Mouse (Mus musculus): ENCODE measurements around the gene Gm49776. TPM values are rescaled to one million over a fixed set of nuclear protein-coding genes. Genes with fewer than 3 reads are reported as not detected.

The Gm49776 gene
- polyA plus RNA-seq, 1 experiment = not detected

- DNase-seq (ENCODE audit: low spot score) = peak; percentile 56
Observed at GRCm38 (mm10) chr16:18234671-18235388, 23.3 kb downstream of the Gm49776 start, which contains the start of gene Zdhhc8. Zdhhc8 (minus strand) TSS chr16:18235136.

DNA sequence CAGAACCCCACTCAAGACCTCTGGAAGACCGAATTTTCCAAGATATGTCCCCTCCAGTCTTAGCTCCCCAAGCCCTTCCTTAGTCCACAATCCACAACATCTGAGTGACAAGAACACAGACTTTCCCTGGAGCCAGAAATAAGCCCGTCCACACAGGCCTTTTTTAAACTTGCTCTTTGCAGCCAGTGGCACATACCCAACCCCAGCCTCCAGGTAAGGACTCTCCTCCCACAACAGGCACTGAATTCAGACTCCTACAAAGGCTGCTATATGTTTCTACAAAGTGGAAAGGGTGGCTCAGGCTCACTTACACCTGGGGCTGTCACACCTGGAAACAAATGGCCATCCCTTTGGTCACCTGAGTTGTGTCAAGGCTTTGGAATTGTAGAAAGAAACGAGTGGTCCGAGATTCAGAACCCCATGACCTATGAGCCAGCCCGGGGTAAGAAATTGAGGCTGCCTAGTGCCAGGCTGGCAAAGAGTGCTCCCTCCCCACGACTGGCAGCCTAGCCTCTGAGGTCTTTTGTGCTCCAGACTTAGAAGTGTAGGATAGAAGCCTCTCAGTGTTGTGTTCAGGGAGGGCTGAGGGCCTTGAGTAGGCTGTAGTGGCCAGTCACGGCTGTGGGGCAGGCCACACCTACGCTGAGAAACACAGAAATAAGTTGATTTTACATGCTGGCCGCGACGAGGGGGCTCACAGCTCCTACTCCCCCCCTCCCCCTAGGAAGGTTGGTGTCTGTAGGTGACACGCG lies 24.0 kb downstream of the Gm49776 start:
- DNase-seq (ENCODE audit: low spot score) = no peak

GRCm38 (mm10) chr16:18233451-18233850 lies 24.7 kb downstream of the Gm49776 start:
- DNase-seq (ENCODE audit: low spot score) = no peak

DNA sequence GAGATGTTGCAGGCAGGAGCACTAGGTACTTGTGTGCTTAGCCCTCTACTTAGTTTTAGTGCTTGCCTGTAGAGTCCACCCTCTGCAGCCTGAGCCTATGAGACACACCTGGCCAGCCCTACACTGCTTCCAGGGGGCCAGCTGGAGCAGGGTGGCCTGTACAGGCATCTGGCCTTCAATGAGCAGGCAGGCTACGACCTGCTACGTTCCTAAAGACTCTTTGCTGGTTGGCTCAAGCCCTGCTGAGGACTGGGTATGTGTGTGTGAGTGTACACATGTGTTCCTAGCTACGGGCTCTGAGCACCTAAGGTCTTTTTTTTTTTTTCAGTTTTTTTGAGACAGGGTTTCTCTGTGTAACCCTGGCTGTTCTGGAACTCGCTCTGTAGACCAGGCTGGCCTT lies 26.7 kb downstream of the Gm49776 start:
- DNase-seq (ENCODE audit: low spot score) = no peak

- no peak for DNase-seq (ENCODE audit: low spot score)
Observed at GRCm38 (mm10) chr16:18231047-18231446, 27.1 kb downstream of the Gm49776 start.

DNA sequence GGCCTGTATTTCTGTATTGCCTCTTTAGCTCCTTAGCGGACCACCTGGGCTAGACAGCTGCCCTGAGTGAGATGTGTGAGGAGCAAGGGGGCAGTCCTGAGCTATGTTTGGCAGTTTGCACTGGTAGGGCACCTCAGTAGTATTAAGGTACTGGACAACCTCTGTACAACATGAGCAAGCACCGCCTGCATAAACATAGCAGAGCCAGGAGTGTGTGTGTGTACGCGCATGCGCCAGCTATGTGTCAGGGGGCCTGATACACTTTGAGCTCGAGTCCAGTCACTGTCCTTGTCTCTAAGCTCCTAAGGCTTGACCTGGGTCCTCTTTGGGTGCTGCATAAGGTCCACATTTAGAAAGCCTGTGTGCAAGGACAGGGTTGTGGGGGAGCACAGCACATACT lies 27.5 kb downstream of the Gm49776 start:
- no peak for DNase-seq (ENCODE audit: low spot score)

- no peak for DNase-seq (ENCODE audit: low spot score)
Observed at GRCm38 (mm10) chr16:18229622-18230021, 28.5 kb downstream of the Gm49776 start.

GRCm38 (mm10) chr16:18228856-18229255 lies 29.3 kb downstream of the Gm49776 start:
- DNase-seq (ENCODE audit: low spot score) = no peak

- DNase-seq (ENCODE audit: low spot score) = no peak
Observed at GRCm38 (mm10) chr16:18227897-18228422, 30.2 kb downstream of the Gm49776 start.

DNA sequence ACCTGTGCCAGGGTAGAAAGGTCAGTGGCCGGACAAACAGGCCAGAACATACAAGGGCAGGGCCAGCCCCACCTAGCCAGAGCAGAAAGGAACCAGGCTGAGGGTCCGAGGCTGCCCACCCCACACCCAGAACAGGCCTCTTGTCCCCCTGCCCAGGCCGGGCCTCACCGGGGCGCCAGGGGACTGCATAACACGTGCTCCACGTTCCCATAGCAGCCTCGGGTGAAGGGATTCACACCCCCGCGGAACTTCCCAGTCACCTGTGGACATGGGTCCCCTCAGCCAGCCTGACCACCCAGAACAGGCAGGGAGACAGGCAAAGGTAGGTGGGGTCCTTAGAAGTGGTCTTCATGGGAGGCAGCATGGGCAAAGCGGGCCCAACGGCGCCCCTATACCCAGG lies 30.9 kb downstream of the Gm49776 start:
- DNase-seq (ENCODE audit: low spot score) = no peak

DNA sequence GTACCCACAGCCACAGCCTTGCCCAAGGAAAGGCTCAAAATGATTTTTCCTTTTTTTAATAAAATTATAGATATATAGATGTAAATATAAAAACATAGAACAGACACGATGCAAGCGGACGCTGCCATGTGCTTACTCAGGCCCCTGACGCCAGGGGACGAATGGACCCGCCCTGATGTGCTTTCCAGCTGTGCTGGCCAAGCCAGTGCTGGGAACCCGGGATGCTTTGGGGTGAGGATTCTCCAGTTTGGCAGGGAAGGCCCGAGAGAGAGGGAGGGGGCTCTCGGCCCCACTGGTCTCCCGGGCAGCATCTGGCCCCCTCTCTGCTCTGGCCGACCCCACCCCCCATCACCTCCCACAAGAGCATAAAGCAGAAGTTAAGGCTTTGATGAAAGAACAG lies 35.9 kb downstream of the Gm49776 start:
- no peak for DNase-seq (ENCODE audit: low spot score)

- DNase-seq (ENCODE audit: low spot score) = no peak
Observed at GRCm38 (mm10) chr16:18221543-18221898, 36.6 kb downstream of the Gm49776 start.

- DNase-seq (ENCODE audit: low spot score) = no peak
Observed at GRCm38 (mm10) chr16:18220856-18221542, 37.1 kb downstream of the Gm49776 start.

DNA sequence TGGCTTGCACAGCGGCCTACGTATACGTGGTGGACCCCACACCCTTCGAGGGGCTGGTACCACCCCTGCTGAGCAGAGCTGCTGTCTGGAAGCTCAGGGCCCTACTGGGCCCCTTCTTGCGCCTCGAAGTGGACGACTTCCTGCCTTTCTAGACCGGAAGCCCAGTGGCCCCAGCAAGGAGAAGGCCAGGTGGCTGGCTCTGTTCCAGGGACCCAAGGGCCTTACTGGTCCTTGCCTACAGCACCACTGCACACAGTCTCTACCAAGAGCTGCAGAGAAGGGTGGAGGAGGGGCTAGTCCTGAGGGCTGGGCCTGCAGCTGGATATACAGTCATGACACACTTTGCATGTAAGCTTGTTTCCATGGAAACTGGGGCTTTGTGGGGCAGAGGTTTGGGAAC lies 38.1 kb downstream of the Gm49776 start:
- DNase-seq (ENCODE audit: low spot score) = no peak

DNA sequence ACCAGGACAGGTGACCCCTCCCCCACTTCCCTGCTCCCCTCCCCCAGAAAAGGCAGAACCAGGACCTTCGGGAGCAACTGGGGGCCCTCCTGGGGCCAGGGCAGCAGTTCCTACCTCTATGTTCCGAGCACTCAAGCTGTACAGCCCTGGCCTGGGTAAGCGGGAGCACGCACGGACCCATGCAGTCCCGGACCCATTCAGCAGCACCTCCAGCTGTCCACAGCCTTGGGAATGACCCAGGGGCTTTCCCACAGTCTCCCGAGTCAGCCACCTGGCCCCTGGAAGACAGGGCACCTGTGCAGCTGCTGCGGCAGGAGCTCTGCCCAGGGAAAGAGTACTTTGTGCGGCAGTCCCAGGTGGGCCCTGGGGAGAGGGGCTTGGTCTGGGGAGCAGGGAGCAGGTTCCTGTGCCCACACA lies 39.5 kb downstream of the Gm49776 start:
- DNase-seq (ENCODE audit: low spot score) = no peak

- DNase-seq (ENCODE audit: low spot score) = no peak
Observed at GRCm38 (mm10) chr16:18217579-18217978, 40.5 kb downstream of the Gm49776 start, which contains the start of gene Ccdc188. Ccdc188 (plus strand) TSS chr16:18217879.

- no peak for DNase-seq (ENCODE audit: low spot score)
Observed at GRCm38 (mm10) chr16:18214858-18215257, 43.3 kb downstream of the Gm49776 start.

GRCm38 (mm10) chr16:18213689-18214088 lies 44.4 kb downstream of the Gm49776 start:
- DNase-seq (ENCODE audit: low spot score) = no peak

- peak; percentile 72 for DNase-seq (ENCODE audit: low spot score)
Observed at GRCm38 (mm10) chr16:18211417-18212171, 46.5 kb downstream of the Gm49776 start.

DNA sequence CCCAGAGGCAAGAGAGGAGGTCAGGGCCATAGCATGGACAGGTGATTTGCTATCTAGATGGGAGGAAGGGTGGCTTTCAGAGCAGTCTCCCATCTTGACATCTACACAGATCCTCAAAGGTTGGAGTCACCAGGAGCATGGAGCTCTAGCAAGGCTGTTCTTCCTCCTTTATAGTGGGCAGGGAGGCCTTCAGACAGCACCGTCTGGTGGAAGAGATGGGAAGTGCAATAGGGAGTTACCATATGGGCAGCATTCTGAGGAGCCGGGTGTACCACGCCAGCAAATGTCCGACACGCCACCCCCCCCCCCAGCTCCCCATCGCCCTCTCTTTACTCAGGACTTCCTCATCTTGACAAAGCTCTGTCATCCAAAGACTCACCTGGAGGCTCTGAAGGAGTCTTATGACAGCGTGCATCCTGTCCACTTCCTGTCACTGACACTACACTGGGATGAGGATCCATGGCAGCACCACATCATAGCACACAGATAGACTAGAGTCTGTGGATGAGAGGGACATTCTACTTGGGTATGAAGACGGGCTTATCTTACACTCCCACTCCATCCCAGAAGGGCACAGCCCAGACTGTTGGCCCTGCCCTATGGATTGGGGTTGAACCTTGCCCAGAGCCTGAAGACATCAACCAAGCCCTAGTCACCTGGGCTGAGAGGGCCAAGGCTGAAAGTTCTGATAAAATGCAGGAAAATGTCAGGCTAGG lies 47.3 kb downstream of the Gm49776 start:
- no peak for DNase-seq (ENCODE audit: low spot score)
